Mouse (Mus musculus): ENCODE measurements around the gene Tagln2. TPM values are rescaled to one million over a fixed set of nuclear protein-coding genes. Genes with fewer than 3 reads are reported as not detected.

Gene Tagln2
- total RNA-seq, 2 experiments from 2014 or later, result 146 to 158 TPM

Other genes with a start within 250 kb of the Tagln2 start
- gene Atp1a4, start 241.6 kb upstream of the Tagln2 start, total RNA-seq (2021), result under 1 TPM; 0.17 to 0.18 TPM
- gene Igsf8, start 238.4 kb upstream of the Tagln2 start, total RNA-seq (2021), result 10 to 100 TPM; 24.8 to 26.9 TPM
- 100 to 1,000 TPM; 454 to 465 TPM for gene Atp1a2, start 202.0 kb upstream of the Tagln2 start, total RNA-seq (2021)
- gene Kcnj9, start 170.7 kb upstream of the Tagln2 start, total RNA-seq (2021), result not detected
- gene Kcnj10, start 158.8 kb upstream of the Tagln2 start, total RNA-seq (2021), result 1 to 10 TPM; 2.2 to 2.3 TPM
- gene Pigm, start 123.5 kb upstream of the Tagln2 start, total RNA-seq (2021), result 1 to 10 TPM; 7.7 to 9.7 TPM
- gene Slamf9, start 24.7 kb upstream of the Tagln2 start, total RNA-seq (2021), result under 1 TPM; 0.47 to 0.56 TPM
- gene Igsf9, start 18.3 kb upstream of the Tagln2 start, total RNA-seq (2021), result 1 to 10 TPM; 1.7 to 2.3 TPM
- 1 to 10 TPM; 1.3 to 1.8 TPM for gene Cfap45, start 20.8 kb downstream of the Tagln2 start, total RNA-seq (2021)
- gene Vsig8, start 55.9 kb downstream of the Tagln2 start, total RNA-seq (2021), result not detected
- under 1 TPM in 1 of 2 experiments, not detected in 1; 0.17 TPM for gene Slamf8, start 90.5 kb downstream of the Tagln2 start, total RNA-seq (2021)
- not detected for gene Fcrl6, start 102.5 kb downstream of the Tagln2 start, total RNA-seq (2021)
- 10 to 100 TPM; 20.3 to 23.0 TPM for gene Dusp23, start 132.9 kb downstream of the Tagln2 start, total RNA-seq (2021)
- gene Crp, start 198.0 kb downstream of the Tagln2 start, total RNA-seq (2021), result under 1 TPM; 0.21 to 0.29 TPM

All from gastrocnemius, postnatal 4 days (tissue).